Comparison of ENCODE assay signal across 8 mouse cellular contexts in the genomic region with DNA sequence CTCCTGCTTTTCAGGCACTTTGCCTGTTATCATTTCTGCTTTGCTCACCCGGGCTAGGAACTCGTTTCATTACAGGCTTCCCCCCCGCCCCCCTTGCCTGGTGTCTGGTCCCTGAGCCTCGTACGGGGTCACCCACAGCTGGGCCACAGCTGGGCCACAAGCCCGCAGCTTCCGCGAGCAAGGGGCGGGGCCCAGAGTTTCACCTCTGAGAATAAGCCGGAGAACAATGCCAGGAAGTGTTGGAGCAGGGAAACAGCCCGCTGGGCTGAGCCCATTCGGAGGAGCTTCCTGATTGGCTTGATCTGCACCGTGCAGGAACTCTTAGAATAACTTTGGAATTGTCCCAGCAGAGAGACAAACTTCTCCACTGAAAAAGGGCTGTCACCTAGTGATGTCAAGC. TPM values are rescaled to one million over a fixed set of nuclear protein-coding genes. Genes with fewer than 3 reads are reported as not detected.
A peak's percentile ranks its signal among the peaks of the same experiment; 100 is the strongest.
DNase-seq lines count a peak whose midpoint lies in the region; ATAC-seq and TF ChIP-seq lines count a peak whose summit lies in the region.

No protein-coding gene starts in this region.

- DNase-seq in cerebellum, postnatal 10 days, result peak; percentile 24 to 26
- no peak for DNase-seq in cerebellum, adult 11-12 months
- DNase-seq in forelimb bud, embryonic 11.5 days (ENCODE audit: low read depth, low spot score), result peak; percentile 71
- peak; percentile 70 for DNase-seq in limb, embryonic 14.5 days (ENCODE audit: low spot score)
- DNase-seq in midbrain, embryonic 14.5 days, result peak; percentile 49
- DNase-seq in thymus, adult 18-20 months, result peak; percentile 48 to 64
- DNase-seq in c-Kit-positive CD71-positive TER-119-positive erythroid progenitor cells, embryonic 14.5 days (ENCODE audit: low spot score), result no peak

- peak overlapping the region; percentile 47 for H3K4me2 ChIP-seq in hindbrain, embryonic 12.5 days (replicated peaks)
- H3K4me2 ChIP-seq in limb, embryonic 14.5 days (replicated peaks; ENCODE audit: low read depth, low read length, severe bottlenecking), result peak overlapping the region; percentile 45
- H3K4me2 ChIP-seq in midbrain, embryonic 14.5 days (ENCODE audit: low read length), result peak overlapping the region; percentile 45

- WGBS in hindbrain, embryonic 12.5 days, result 3% methylated on average over 13 of the region's 13 CpGs
- WGBS in limb, embryonic 14.5 days, result 6% methylated on average over 13 of the region's 13 CpGs
- 3% methylated on average over 13 of the region's 13 CpGs for WGBS in midbrain, embryonic 14.5 days

- H3K27me3 ChIP-seq in hindbrain, embryonic 12.5 days, result no peaks in the 10 kb centered on the region
- H3K27me3 ChIP-seq in limb, embryonic 14.5 days (ENCODE audit: control insufficient read depth, insufficient read depth, low read length), result no peaks in the 10 kb centered on the region
- H3K27me3 ChIP-seq in midbrain, embryonic 14.5 days (ENCODE audit: control insufficient read depth, insufficient read depth, low read length), result no peaks in the 10 kb centered on the region

- no peak overlapping the region for H3K27ac ChIP-seq in hindbrain, embryonic 12.5 days
- peak overlapping the region; percentile 49; the same call in 1 of the 2 replicates for H3K27ac ChIP-seq in limb, embryonic 14.5 days (replicated peaks; ENCODE audit: low read depth, low read length)
- H3K27ac ChIP-seq in midbrain, embryonic 14.5 days (replicated peaks; ENCODE audit: low read depth, low read length), result no peak overlapping the region

- H3K4me3 ChIP-seq in hindbrain, embryonic 12.5 days, result peak overlapping the region; percentile 13; the same call in 1 of the 2 replicates
- H3K4me3 ChIP-seq in limb, embryonic 14.5 days (replicated peaks; ENCODE audit: low read length), result peak overlapping the region; percentile 21
- 0 out of 2 replicates have a peak overlapping the region, but pooled peaks have one; percentile 8 for H3K4me3 ChIP-seq in midbrain, embryonic 14.5 days (replicated peaks; ENCODE audit: low read depth, low read length)

- peak overlapping the region; percentile 18; the same call in 1 of the 2 replicates for H3K9ac ChIP-seq in hindbrain, embryonic 12.5 days
- peak overlapping the region; percentile 25; the same call in 1 of the 2 replicates for H3K9ac ChIP-seq in limb, embryonic 14.5 days (ENCODE audit: low read depth, low read length, severe bottlenecking)
- H3K9ac ChIP-seq in midbrain, embryonic 14.5 days (replicated peaks; ENCODE audit: low read length), result no peak overlapping the region; the same call in 1 of the 2 replicates

- no peaks in the 10 kb centered on the region for H3K9me3 ChIP-seq in hindbrain, embryonic 12.5 days (replicated peaks)
- H3K9me3 ChIP-seq in limb, embryonic 14.5 days (ENCODE audit: control insufficient read depth, low read length), result no peaks in the 10 kb centered on the region
- no peaks in the 10 kb centered on the region for H3K9me3 ChIP-seq in midbrain, embryonic 14.5 days (ENCODE audit: control insufficient read depth, low read length)

- H3K36me3 ChIP-seq in hindbrain, embryonic 12.5 days, result no peaks in the 10 kb centered on the region
- 0 out of 2 replicates have a peak, but pooled peaks cover 3% of the 10 kb centered on the region for H3K36me3 ChIP-seq in limb, embryonic 14.5 days (ENCODE audit: control insufficient read depth, insufficient read depth, low read length)
- H3K36me3 ChIP-seq in midbrain, embryonic 14.5 days (ENCODE audit: control insufficient read depth, insufficient read depth, low read length), result no peaks in the 10 kb centered on the region

- ATAC-seq in hindbrain, embryonic 12.5 days (ENCODE audit: low FRiP score), result peak; percentile 27; the same call in 1 of the 2 replicates
- peak; percentile 83 for ATAC-seq in limb, embryonic 14.5 days (ENCODE audit: low FRiP score, low read depth)
- no peak for ATAC-seq in midbrain, embryonic 14.5 days (ENCODE audit: low FRiP score, low TSS enrichment)

- TF ChIP-seq POLR2A in limb, embryonic 14.5 days (IDR thresholded peaks at IDR 0.05; ENCODE audit: borderline replicate concordance, extremely low read depth, insufficient read depth, insufficient read length), result no peak

- peaks cover 14% of the 10 kb centered on the region for H3K4me1 ChIP-seq in hindbrain, embryonic 12.5 days
- peaks cover 23% of the 10 kb centered on the region for H3K4me1 ChIP-seq in limb, embryonic 14.5 days (ENCODE audit: control insufficient read depth, insufficient read depth, low read length)
- H3K4me1 ChIP-seq in midbrain, embryonic 14.5 days (ENCODE audit: control insufficient read depth, insufficient read depth, low read length), result peaks cover 4% of the 10 kb centered on the region; the same call in 1 of the 2 replicates

RNA-seq across cellular contexts. Expression of a gene that starts 42.1 kb away (rescaled TPM):
- polyA plus RNA-seq in hindbrain, embryonic 12.5 days (2016; fragmentation: Nextera tagmentation; extraction: Ambion mirVana), result 29.9 and 31.5 TPM in 2 replicates
- 27.6 and 33.2 TPM in 2 replicates for polyA plus RNA-seq in limb, embryonic 14.5 days (2012; rRNA removed)
- 23.6 and 31.1 TPM in 2 replicates for polyA plus RNA-seq in limb, embryonic 14.5 days (2014; fragmentation: Nextera tagmentation; extraction: Ambion mirVana)
- 6.6 and 10.6 TPM in 2 replicates for polyA plus RNA-seq in midbrain, embryonic 14.5 days (2014; fragmentation: Nextera tagmentation; extraction: Ambion mirVana)

Comparison
In these comparisons a context has a peak if more than half of its experiments do, and no peak if none do; other contexts are left out.
1. DNase-seq: peak in cerebellum, postnatal 10 days (2 of 2), forelimb bud, embryonic 11.5 days (single experiment), limb, embryonic 14.5 days (single experiment), midbrain, embryonic 14.5 days (single experiment) and thymus, adult 18-20 months (2 of 2); none in cerebellum, adult 11-12 months (single experiment) and c-Kit-positive CD71-positive TER-119-positive erythroid progenitor cells, embryonic 14.5 days (single experiment).
2. Peak in every context shown above with its lines, with median percentiles within 50 percentile points of each other: H3K4me2 ChIP-seq and H3K4me3 ChIP-seq.